Mouse (Mus musculus) heart, embryonic 14.5 days (tissue): ENCODE data around the gene Inafm2. TPM values are rescaled to one million over a fixed set of nuclear protein-coding genes. Genes with fewer than 3 reads are reported as not detected.

Source experiments
- ATAC-seq: fragments of 200-750 bp; cut with Nextera tagmentation; 2 replicates; pipeline ENCODE4 v1.8.0; 2017; ENCODE audit warnings: low read depth, moderate TSS enrichment; ENCODE audit not compliant: insufficient number of reproducible peaks, insufficient read depth, low FRiP score
- H3K27ac ChIP-seq, 2 experiments: fragments of 200-500 bp in 1 of 2; fragments of 300-500 bp in 1 of 2; sonication (generic) in 1 of 2; replicated peaks in 1 of 2; 2 replicates each; pipeline ENCODE4 v1.5.1; 2012 to 2014; ENCODE audit warnings: low read depth in 2 of 2, low read length in 2 of 2, control low read depth in 1 of 2, mild to moderate bottlenecking in 1 of 2, mixed read lengths in 1 of 2; ENCODE audit not compliant: control insufficient read depth in 1 of 2, insufficient read depth in 1 of 2
- H3K27me3 ChIP-seq: fragments of 300-500 bp; sonication (generic); 2 replicates; pipeline ENCODE4 v1.6.1; 2014; ENCODE audit warnings: mild to moderate bottlenecking, low read length, control low read depth; ENCODE audit not compliant: control insufficient read depth, insufficient read depth
- H3K36me3 ChIP-seq: fragments of 300-500 bp; sonication (generic); 2 replicates; pipeline ENCODE4 v1.6.1; 2014; ENCODE audit warnings: mild to moderate bottlenecking, control low read depth, low read length, mixed read lengths; ENCODE audit not compliant: control insufficient read depth, insufficient read depth
- H3K4me1 ChIP-seq, 2 experiments: fragments of 200-500 bp in 1 of 2; fragments of 300-500 bp in 1 of 2; sonication (generic) in 1 of 2; 2 replicates each; pipeline ENCODE4 v1.6.1; 2012 to 2014; ENCODE audit warnings: low read length in 2 of 2, control low read depth in 1 of 2, mixed read lengths in 1 of 2; ENCODE audit not compliant: control insufficient read depth in 2 of 2, insufficient read depth in 2 of 2
- H3K4me2 ChIP-seq: fragments of 300-500 bp; sonication (generic); 2 replicates; pipeline ENCODE4 v1.6.1; 2014; ENCODE audit warnings: mild to moderate bottlenecking, low read length
- H3K4me3 ChIP-seq, 2 experiments: fragments of 200-500 bp in 1 of 2; fragments of 300-500 bp in 1 of 2; sonication (generic) in 1 of 2; 2 replicates each; pipeline ENCODE4 v1.5.1; 2012 to 2014; ENCODE audit warnings: low read length in 2 of 2, mild to moderate bottlenecking in 2 of 2, control low read depth in 1 of 2, low read depth in 1 of 2, moderate library complexity in 1 of 2; ENCODE audit not compliant: control insufficient read depth in 1 of 2, insufficient read depth in 1 of 2
- H3K9ac ChIP-seq: fragments of 300-500 bp; sonication (generic); 2 replicates; pipeline ENCODE4 v1.6.1; 2014; ENCODE audit warnings: mild to moderate bottlenecking, low read length
- H3K9me3 ChIP-seq: fragments of 300-500 bp; sonication (generic); 2 replicates; pipeline ENCODE4 v1.6.1; 2016; ENCODE audit warnings: low read length, control low read depth; ENCODE audit not compliant: control insufficient read depth
- WGBS: fragments of 180-500 bp; shearing (Covaris S2); extraction: QIAGEN DNeasy Blood & Tissue Kit; methylation state at CpG from one replicate; pipeline ENCODE4 v1.1.7; 2014; 5-methylcytosine and 5-hydroxymethylcytosine counted together
- polyA plus RNA-seq: library from polyadenylated mRNA; unstranded; fragments of >200 nt; fragmentation: Nextera tagmentation; extraction: Ambion mirVana; gene quantifications from 2 replicates; pipeline ENCODE4 v1.2.1, GENCODE M21; 2014

The Inafm2 gene
- polyA plus RNA-seq, 1 experiment from 2014 or later, result 64.4 TPM

DNA sequence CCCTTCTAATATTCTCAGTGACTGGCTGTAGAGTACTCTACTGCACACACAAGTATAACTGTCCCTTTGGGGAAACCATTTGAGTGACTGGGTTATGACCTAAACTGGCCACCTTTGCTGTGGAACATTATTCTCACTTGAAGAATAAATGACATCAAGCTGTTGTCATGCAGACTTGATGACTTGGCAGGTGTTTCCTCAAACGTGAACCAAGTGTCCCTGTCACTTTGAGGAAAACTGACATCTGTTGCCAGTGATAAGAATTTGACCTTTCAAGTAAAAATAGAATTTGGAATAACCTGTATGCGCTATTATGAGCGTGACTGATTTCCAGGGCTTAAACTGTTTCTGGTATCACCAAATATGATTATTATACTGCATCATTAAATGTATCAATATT lies 5.2 kb upstream of the Inafm2 start:
- H3K4me3 ChIP-seq, result no peak overlapping the region
- ATAC-seq, result no peak
- H3K36me3 ChIP-seq, result no peaks in the 10 kb centered on the region
- 55% methylated on average over 3 of the region's 3 CpGs for WGBS
- peaks cover 3 to 9% of the 10 kb centered on the region in 2 experiments; a peak in 2 of 4 replicates for H3K4me1 ChIP-seq
- no peak overlapping the region for H3K9ac ChIP-seq
- H3K27ac ChIP-seq, result no peak overlapping the region
- H3K27me3 ChIP-seq, result peaks cover 5% of the 10 kb centered on the region; the same call in 1 of the 2 replicates
- H3K4me2 ChIP-seq, result no peak overlapping the region
- H3K9me3 ChIP-seq, result no peaks in the 10 kb centered on the region

GRCm38 (mm10) chr2:118741183-118741582 lies 4.4 kb upstream of the Inafm2 start:
- no peak overlapping the region for H3K9ac ChIP-seq
- no peak for ATAC-seq
- H3K27ac ChIP-seq, result no peak overlapping the region
- H3K27me3 ChIP-seq, result peaks cover 5% of the 10 kb centered on the region; the same call in 1 of the 2 replicates
- WGBS, result 61% methylated on average over 9 of the region's 9 CpGs
- H3K4me3 ChIP-seq, result no peak overlapping the region
- H3K9me3 ChIP-seq, result no peaks in the 10 kb centered on the region
- peaks cover 3 to 9% of the 10 kb centered on the region in 2 experiments; a peak in 2 of 4 replicates for H3K4me1 ChIP-seq
- no peaks in the 10 kb centered on the region for H3K36me3 ChIP-seq
- no peak overlapping the region for H3K4me2 ChIP-seq

DNA sequence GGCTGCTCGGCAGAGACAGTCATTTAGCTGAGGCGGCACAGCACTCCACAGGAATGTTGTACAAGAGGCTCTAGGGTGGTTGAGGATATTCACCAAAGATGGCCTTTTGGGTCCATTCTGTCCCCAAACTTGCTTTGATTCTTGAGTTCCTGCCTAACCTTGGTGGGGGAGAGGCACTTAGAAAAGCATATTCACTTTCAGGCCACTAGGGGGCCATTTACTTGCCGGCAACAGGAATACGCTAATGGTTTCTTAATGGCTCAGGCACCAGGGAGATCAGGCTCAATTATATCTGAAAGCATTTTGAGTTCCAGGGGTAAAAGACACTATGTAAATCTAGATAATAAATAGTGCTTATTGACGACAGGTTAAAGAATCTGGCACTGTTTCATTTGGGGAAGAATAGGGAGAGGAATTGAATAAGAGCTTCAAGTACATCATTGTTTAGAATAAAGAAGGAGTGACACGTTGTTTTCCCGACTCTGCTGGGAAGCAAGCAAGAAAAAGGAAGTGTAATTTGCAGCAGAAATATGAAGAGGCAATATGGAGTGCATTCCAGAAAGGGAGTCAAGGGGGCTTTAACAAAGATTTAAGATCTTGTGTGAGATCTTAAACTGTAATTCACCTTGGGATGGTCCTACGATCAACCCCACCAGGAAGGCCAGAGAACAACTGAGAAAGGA lies 2.2 kb upstream of the Inafm2 start:
- Histone ChIP-seq H3K4me1 (peaks cover 11 to 19% of the 10 kb centered on the region in 2 experiments), H3K4me3 (no peak overlapping the region), H3K27ac (no peak overlapping the region), H3K4me2 (no peak overlapping the region), H3K9ac (no peak overlapping the region), H3K36me3 (peaks cover under 1% of the 10 kb centered on the region), H3K9me3 (no peaks in the 10 kb centered on the region), H3K27me3 (peaks cover 5% of the 10 kb centered on the region; the same call in 1 of the 2 replicates)
- 29% methylated on average over 8 of the region's 8 CpGs for WGBS
- ATAC-seq, result no peak

DNA sequence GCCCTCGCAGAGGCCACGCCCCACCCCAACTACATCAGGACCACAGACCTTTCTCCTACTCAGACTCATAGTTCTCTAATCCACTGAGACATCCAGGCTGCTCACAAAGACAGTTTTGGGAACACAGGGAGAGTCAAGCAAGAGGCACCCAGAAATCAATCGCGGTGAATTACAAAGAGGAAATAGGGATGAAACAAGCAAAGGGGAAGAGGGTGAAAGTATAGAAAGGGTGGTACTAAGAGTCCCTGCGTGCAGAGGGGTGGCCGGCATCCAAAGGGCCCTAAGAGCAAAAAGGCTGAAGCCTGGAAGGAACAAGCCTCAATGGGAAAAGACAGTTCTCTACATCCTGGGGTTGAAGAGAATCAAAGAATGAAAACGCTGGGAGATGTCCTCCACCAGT lies 937 bp upstream of the Inafm2 start:
- Histone ChIP-seq H3K27ac (no peak overlapping the region), H3K36me3 (peaks cover 13% of the 10 kb centered on the region), H3K9me3 (no peaks in the 10 kb centered on the region), H3K4me1 (peaks cover 18 to 31% of the 10 kb centered on the region in 2 experiments), H3K4me2 (peak overlapping the region; percentile 88), H3K9ac (peak overlapping the region; percentile 98; the same call in 1 of the 2 replicates), H3K4me3 (peak overlapping the region in 1 of 2 experiments; percentile 95; a peak in 2 of 4 replicates), H3K27me3 (peaks cover 5% of the 10 kb centered on the region; the same call in 1 of the 2 replicates)
- WGBS, result 18% methylated on average over 7 of the region's 7 CpGs
- no peak for ATAC-seq

GRCm38 (mm10) chr2:118745915-118746901 lies 650 bp downstream of the Inafm2 start:
- Histone ChIP-seq H3K4me1 (peaks cover 32 to 47% of the 10 kb centered on the region in 2 experiments), H3K27ac (peak overlapping the region; percentile 83 to 86), H3K9me3 (no peaks in the 10 kb centered on the region), H3K9ac (peak overlapping the region; percentile 98), H3K36me3 (peaks cover 17% of the 10 kb centered on the region), H3K4me2 (peak overlapping the region; percentile 88), H3K27me3 (peaks cover 5% of the 10 kb centered on the region; the same call in 1 of the 2 replicates), H3K4me3 (peak overlapping the region; percentile 95 to 98)
- ATAC-seq, result peak; percentile 24
- WGBS, result under 1% methylated on average over 88 of the region's 113 CpGs

DNA sequence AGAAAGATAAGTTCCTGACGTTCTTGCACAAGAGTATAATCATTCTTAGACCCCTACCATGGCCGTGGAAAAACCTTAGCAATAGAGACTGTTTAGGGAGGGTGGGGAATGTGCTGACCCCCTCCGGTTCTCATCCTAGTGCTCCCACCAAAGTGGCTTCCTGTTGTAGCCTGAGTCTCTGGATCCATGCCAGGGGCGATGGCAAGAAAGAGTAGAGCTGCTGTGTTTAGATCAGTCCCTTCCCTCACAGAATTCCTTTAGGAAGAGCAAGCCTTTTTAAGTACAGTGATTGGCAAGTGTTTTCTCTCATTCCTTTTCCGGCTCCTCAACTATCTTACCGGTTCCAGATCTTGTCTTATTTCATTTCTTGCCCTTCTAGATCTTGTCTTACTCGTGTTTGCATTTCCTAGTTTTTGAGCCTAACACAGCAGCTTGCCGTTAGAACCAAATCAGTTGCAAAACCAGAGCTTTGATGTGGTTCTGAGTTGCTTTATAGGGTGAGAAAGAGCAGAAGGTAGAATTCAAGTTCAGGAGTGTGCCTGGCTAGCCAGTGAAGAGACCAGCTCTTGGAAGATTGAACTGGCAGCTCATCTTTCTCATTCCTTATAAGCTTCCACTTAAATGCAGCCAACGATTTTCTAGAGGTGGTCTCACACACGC lies 1.9 kb downstream of the Inafm2 start:
- Histone ChIP-seq H3K4me2 (peak overlapping the region; percentile 88), H3K36me3 (peaks cover 17% of the 10 kb centered on the region), H3K27me3 (peaks cover 5% of the 10 kb centered on the region; the same call in 1 of the 2 replicates), H3K9ac (peak overlapping the region; percentile 98), H3K9me3 (no peaks in the 10 kb centered on the region), H3K4me1 (peaks cover 45 to 59% of the 10 kb centered on the region in 2 experiments), H3K27ac (peak overlapping the region; percentile 83 to 86), H3K4me3 (peak overlapping the region; percentile 95 to 98)
- 14% methylated on average over 10 of the region's 10 CpGs for WGBS
- ATAC-seq, result no peak
